Mouse (Mus musculus) T-helper 17 cell (primary cell): ENCODE results near the gene Epb41.

ENCODE experiments used
- in situ Hi-C, 2 experiments: fragments of 300-600 bp; cut with MboI, MseI; formaldehyde crosslinking; loops; 1 replicate in 1 of 2; 2 replicates in 1 of 2; pipeline ENCODE4 v1.15.1; 2025; ENCODE audit warnings: high pct_unique_total_duplicates in 2 of 2

The Epb41 gene

GRCm38 (mm10) chr4:132074933-132075769, at the start of gene Epb41:
Epb41 (minus strand) TSS chr4:132075321.
- in situ Hi-C loops = loop anchor here (5.0 to 25.0 kb wide), 4 partner anchors 93 to 1163 kb away; partner anchors contain the start of genes Laptm5 (in 2 of the 2) and Tmem200b (in 1 of the 2)

- in situ Hi-C loops = no loop called here
Observed at GRCm38 (mm10) chr4:132123166-132123565, 48.0 kb upstream of the Epb41 start.

GRCm38 (mm10) chr4:132121674-132122073, 46.6 kb upstream of the Epb41 start:
- in situ Hi-C loops = no loop called here

- in situ Hi-C loops = loop anchor here in 1 of 2 experiments (10.0 kb wide), 1 partner anchor 665 kb away; no protein-coding TSS in a partner anchor
Observed at GRCm38 (mm10) chr4:132119566-132119965, 44.4 kb upstream of the Epb41 start.

GRCm38 (mm10) chr4:132116315-132116714, 41.2 kb upstream of the Epb41 start:
- in situ Hi-C loops = loop anchor here in 1 of 2 experiments (10.0 kb wide), 1 partner anchor 662 kb away; no protein-coding TSS in a partner anchor

GRCm38 (mm10) chr4:132113411-132114095, 38.4 kb upstream of the Epb41 start:
- in situ Hi-C loops = loop anchor here in 1 of 2 experiments (10.0 kb wide), 1 partner anchor 659 kb away; no protein-coding TSS in a partner anchor

- in situ Hi-C loops = loop anchor here in 1 of 2 experiments (10.0 kb wide), 1 partner anchor 656 kb away; no protein-coding TSS in a partner anchor
Observed at GRCm38 (mm10) chr4:132111227-132111626, 36.1 kb upstream of the Epb41 start.

- in situ Hi-C loops = no loop called here
Observed at GRCm38 (mm10) chr4:132108221-132108620, 33.1 kb upstream of the Epb41 start.

- in situ Hi-C loops = no loop called here
Observed at GRCm38 (mm10) chr4:132101152-132101551, 26.0 kb upstream of the Epb41 start.

GRCm38 (mm10) chr4:132099548-132099947, 24.4 kb upstream of the Epb41 start:
- in situ Hi-C loops = no loop called here

- in situ Hi-C loops = no loop called here
Observed at GRCm38 (mm10) chr4:132095043-132095442, 19.9 kb upstream of the Epb41 start.

- in situ Hi-C loops = no loop called here
Observed at GRCm38 (mm10) chr4:132093928-132094327, 18.8 kb upstream of the Epb41 start.

GRCm38 (mm10) chr4:132093136-132093535, 18.0 kb upstream of the Epb41 start:
- in situ Hi-C loops = no loop called here

GRCm38 (mm10) chr4:132088921-132089320, 13.8 kb upstream of the Epb41 start:
- in situ Hi-C loops = no loop called here

GRCm38 (mm10) chr4:132085114-132085513, 10.0 kb upstream of the Epb41 start:
- in situ Hi-C loops = no loop called here

- in situ Hi-C loops = loop anchor here in 1 of 2 experiments (5.0 kb wide), 1 partner anchor 108 kb away; no protein-coding TSS in a partner anchor
Observed at GRCm38 (mm10) chr4:132080492-132080983, 5.4 kb upstream of the Epb41 start.

GRCm38 (mm10) chr4:132079555-132080275, 4.6 kb upstream of the Epb41 start:
- in situ Hi-C loops = loop anchor here (5.0 to 10.0 kb wide), 4 partner anchors 97 to 1165 kb away; partner anchors contain the start of genes Laptm5 (in 1 of the 2) and Tmem200b (in 1 of the 2)

GRCm38 (mm10) chr4:132078296-132078714, 3.2 kb upstream of the Epb41 start:
- in situ Hi-C loops = loop anchor here in 1 of 2 experiments (5.0 to 10.0 kb wide), 3 partner anchors 96 to 1164 kb away; partner anchors contain the start of genes Laptm5 and Tmem200b

GRCm38 (mm10) chr4:132077445-132077844, 2.3 kb upstream of the Epb41 start:
- in situ Hi-C loops = loop anchor here in 1 of 2 experiments (5.0 to 10.0 kb wide), 3 partner anchors 95 to 1163 kb away; partner anchors contain the start of genes Laptm5 and Tmem200b
